Mouse (Mus musculus): ENCODE measurements around the gene Oxnad1. TPM values are rescaled to one million over a fixed set of nuclear protein-coding genes. Genes with fewer than 3 reads are reported as not detected.
A peak's percentile ranks its signal among the peaks of the same experiment; 100 is the strongest.

Gene Oxnad1
- polyA plus RNA-seq, 1 experiment from 2014 or later: 27.2 TPM

DNA sequence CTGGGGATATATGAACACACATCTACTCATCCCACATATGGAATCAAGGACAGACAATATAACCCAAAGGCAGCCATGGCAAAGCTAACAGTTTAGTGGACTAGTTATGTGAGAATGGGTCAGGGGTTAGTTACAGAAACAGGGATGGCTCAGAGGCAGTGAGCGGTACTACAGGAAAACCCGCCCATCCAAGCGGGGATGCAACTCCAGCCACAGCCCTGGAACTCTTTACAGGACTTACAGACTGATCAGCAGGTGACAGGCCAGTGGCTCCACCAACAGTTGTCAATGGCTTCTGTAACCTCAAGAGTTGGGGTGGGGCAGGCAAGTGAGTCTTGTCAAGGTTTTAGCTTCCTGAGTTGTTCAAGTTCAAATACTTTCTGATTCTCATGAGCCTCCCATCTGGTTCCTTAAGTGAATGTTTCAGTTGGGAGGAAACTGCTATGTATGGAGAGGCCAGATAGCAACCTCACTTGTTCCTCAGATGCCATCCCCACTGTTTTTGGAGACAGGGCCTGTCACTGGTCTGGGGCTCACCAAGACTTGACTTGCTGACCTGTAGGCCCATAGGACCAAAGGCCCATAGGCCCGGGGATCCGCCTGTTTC lies 55.3 kb downstream of the Oxnad1 start:
- Histone ChIP-seq H3K4me2 (no peak overlapping the region), H3K27ac (ENCODE audit: low read depth, low read length) (no peak overlapping the region), H3K9ac (ENCODE audit: low read depth, low read length) (no peak overlapping the region), H3K27me3 (replicated peaks; ENCODE audit: control insufficient read depth, insufficient read depth, low read length) (no peaks in the 10 kb centered on the region), H3K36me3 (ENCODE audit: control insufficient read depth, insufficient read depth, low read length) (no peaks in the 10 kb centered on the region), H3K9me3 (ENCODE audit: control insufficient read depth, low read length) (no peaks in the 10 kb centered on the region), H3K4me3 (ENCODE audit: low read depth, low read length) (no peak overlapping the region), H3K4me1 (replicated peaks; ENCODE audit: control insufficient read depth, insufficient read depth, low read length) (peaks cover 13% of the 10 kb centered on the region)
- ATAC-seq (replicated peaks; ENCODE audit: low FRiP score) (peak; percentile 44), DNase-seq (ENCODE audit: low spot score) (no peak)
- 53% methylated on average over 5 of the region's 5 CpGs for WGBS

DNA sequence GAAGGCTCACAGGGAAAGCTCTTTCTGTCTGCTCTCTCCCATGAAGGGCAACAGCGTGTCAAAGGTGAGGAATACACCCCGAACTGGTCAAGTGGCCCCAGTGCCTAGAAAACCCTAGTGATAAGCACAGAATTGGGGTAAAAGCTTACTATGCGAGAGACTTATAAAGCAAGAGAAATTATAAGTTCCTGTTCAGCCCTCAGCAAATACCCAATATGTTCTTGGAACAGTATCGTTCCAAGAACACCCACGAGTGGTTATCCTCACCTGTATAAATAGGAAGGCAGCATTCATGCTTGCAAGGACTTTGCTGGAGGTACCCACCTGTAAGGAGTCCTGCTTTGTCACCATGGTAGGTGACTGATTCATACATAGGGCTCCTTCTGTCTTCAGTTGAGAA lies 56.5 kb downstream of the Oxnad1 start, which contains the start of gene Msmb:
Gene Msmb, plus strand, starts transcription at position 301 of the 400 bp plus-strand sequence.
- no peak within 1 kb of the TSS for H3K27ac ChIP-seq (ENCODE audit: low read depth, low read length)
- H3K9me3 ChIP-seq (ENCODE audit: control insufficient read depth, low read length): no peaks in the 10 kb centered on the region
- H3K4me3 ChIP-seq (ENCODE audit: low read depth, low read length): no peak within 1 kb of the TSS
- ATAC-seq (replicated peaks; ENCODE audit: low FRiP score): no peak
- H3K9ac ChIP-seq (ENCODE audit: low read depth, low read length): no peak within 1 kb of the TSS
- H3K4me1 ChIP-seq (replicated peaks; ENCODE audit: control insufficient read depth, insufficient read depth, low read length): peaks cover 6% of the 10 kb centered on the region
- DNase-seq (ENCODE audit: low spot score): no peak
- H3K4me2 ChIP-seq: no peak within 1 kb of the TSS
- WGBS: 84% methylated on average over 5 of the region's 5 CpGs
- no peaks in the 10 kb centered on the region for H3K36me3 ChIP-seq (ENCODE audit: control insufficient read depth, insufficient read depth, low read length)
- H3K27me3 ChIP-seq (replicated peaks; ENCODE audit: control insufficient read depth, insufficient read depth, low read length): no peaks in the 10 kb centered on the region

GRCm38 (mm10) chr14:32144734-32145133 lies 59.6 kb downstream of the Oxnad1 start:
- Histone ChIP-seq H3K27ac (ENCODE audit: low read depth, low read length) (no peak overlapping the region), H3K9ac (ENCODE audit: low read depth, low read length) (no peak overlapping the region), H3K36me3 (ENCODE audit: control insufficient read depth, insufficient read depth, low read length) (no peaks in the 10 kb centered on the region), H3K4me1 (replicated peaks; ENCODE audit: control insufficient read depth, insufficient read depth, low read length) (peaks cover 6% of the 10 kb centered on the region), H3K4me3 (ENCODE audit: low read depth, low read length) (no peak overlapping the region), H3K27me3 (replicated peaks; ENCODE audit: control insufficient read depth, insufficient read depth, low read length) (no peaks in the 10 kb centered on the region), H3K4me2 (no peak overlapping the region), H3K9me3 (ENCODE audit: control insufficient read depth, low read length) (peaks cover 6% of the 10 kb centered on the region; the same call in 1 of the 2 replicates)
- ATAC-seq (replicated peaks; ENCODE audit: low FRiP score): no peak
- DNase-seq (ENCODE audit: low spot score): no peak

DNA sequence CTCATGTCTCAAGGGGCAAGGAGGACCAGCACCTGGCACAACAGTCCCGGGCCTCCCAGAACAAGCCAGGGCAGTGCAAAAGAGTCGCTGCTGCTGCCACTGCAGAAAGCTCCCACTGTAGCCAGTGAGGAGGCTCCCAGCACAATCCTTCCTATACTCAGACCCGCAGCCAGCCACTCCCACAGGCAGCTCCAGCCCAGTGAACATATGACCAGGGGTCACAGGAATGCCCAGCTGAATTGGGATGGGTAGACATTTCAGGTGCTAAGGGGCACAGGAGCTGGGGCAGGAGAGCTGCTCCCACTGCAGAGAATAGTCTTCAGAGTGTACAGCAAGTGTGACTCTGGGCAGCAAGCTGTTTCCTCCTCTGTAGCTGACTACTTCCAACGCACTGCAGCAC lies 60.2 kb downstream of the Oxnad1 start:
- H3K27ac ChIP-seq (ENCODE audit: low read depth, low read length): peak overlapping the region; percentile 80
- H3K27me3 ChIP-seq (replicated peaks; ENCODE audit: control insufficient read depth, insufficient read depth, low read length): no peaks in the 10 kb centered on the region
- no peaks in the 10 kb centered on the region for H3K36me3 ChIP-seq (ENCODE audit: control insufficient read depth, insufficient read depth, low read length)
- H3K4me1 ChIP-seq (replicated peaks; ENCODE audit: control insufficient read depth, insufficient read depth, low read length): peaks cover 6% of the 10 kb centered on the region
- peak overlapping the region; percentile 60 for H3K4me2 ChIP-seq
- H3K9me3 ChIP-seq (ENCODE audit: control insufficient read depth, low read length): peaks cover 6% of the 10 kb centered on the region; the same call in 1 of the 2 replicates
- WGBS: 58% methylated on average over 4 of the region's 4 CpGs
- peak overlapping the region; percentile 49 for H3K9ac ChIP-seq (ENCODE audit: low read depth, low read length)
- DNase-seq (ENCODE audit: low spot score): no peak
- H3K4me3 ChIP-seq (ENCODE audit: low read depth, low read length): peak overlapping the region; percentile 8; the same call in 1 of the 2 replicates
- ATAC-seq (replicated peaks; ENCODE audit: low FRiP score): 0 out of 2 replicates have a peak, but pooled peaks have one; percentile 21

DNA sequence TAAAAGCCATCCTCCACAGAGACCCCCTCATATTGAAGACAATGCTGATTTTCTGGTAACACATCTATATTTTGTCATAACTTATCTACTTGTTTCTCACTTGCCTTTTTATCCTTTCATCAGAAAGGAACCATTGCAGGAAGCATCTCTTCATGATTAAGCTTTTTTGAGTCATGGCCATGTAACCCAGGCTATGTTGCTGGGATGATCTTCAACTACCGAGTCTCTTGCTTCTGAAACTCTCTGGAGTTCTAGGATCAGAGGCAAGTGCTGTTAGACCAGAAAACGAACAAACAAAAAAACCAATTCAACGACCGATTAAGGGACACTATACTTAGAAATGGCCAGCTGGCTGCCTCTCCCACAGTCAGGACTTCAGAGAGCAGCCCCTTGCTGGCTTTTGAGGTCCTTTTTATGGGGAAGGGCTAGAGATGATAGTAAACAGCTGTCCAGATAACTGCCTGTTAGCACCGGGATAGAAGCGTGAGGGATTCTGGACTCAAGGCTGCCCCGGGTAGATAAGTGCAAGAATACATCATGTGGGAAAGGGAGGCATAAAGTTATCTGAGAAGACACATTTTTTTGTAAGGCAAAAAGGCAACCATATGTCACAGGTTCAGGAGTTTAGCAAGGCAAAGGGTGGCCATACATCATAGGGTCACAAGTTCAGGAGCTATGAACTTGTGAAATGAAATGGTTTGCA lies 60.8 kb downstream of the Oxnad1 start:
- Histone ChIP-seq H3K9ac (ENCODE audit: low read depth, low read length) (peak overlapping the region; percentile 49), H3K4me2 (peak overlapping the region; percentile 60)

GRCm38 (mm10) chr14:32146578-32146977 lies 61.4 kb downstream of the Oxnad1 start:
- no peaks in the 10 kb centered on the region for H3K27me3 ChIP-seq (replicated peaks; ENCODE audit: control insufficient read depth, insufficient read depth, low read length)
- H3K4me3 ChIP-seq (ENCODE audit: low read depth, low read length): no peak overlapping the region
- no peak for DNase-seq (ENCODE audit: low spot score)
- H3K27ac ChIP-seq (ENCODE audit: low read depth, low read length): peak overlapping the region; percentile 80
- H3K4me1 ChIP-seq (replicated peaks; ENCODE audit: control insufficient read depth, insufficient read depth, low read length): peaks cover 6% of the 10 kb centered on the region
- ATAC-seq (replicated peaks; ENCODE audit: low FRiP score): no peak; the same call in 1 of the 2 replicates
- H3K4me2 ChIP-seq: peak overlapping the region; percentile 3; the same call in 1 of the 2 replicates
- no peak overlapping the region for H3K9ac ChIP-seq (ENCODE audit: low read depth, low read length)
- WGBS: 50% methylated on average over 2 of the region's 2 CpGs
- H3K9me3 ChIP-seq (ENCODE audit: control insufficient read depth, low read length): peaks cover 6% of the 10 kb centered on the region; the same call in 1 of the 2 replicates
- no peaks in the 10 kb centered on the region for H3K36me3 ChIP-seq (ENCODE audit: control insufficient read depth, insufficient read depth, low read length)

More for the DNA sequence above, 60.8 kb downstream of the Oxnad1 start:
- 33% methylated on average over 7 of the region's 7 CpGs for WGBS
- H3K9me3 ChIP-seq (ENCODE audit: control insufficient read depth, low read length): peaks cover 6% of the 10 kb centered on the region; the same call in 1 of the 2 replicates
- no peaks in the 10 kb centered on the region for H3K27me3 ChIP-seq (replicated peaks; ENCODE audit: control insufficient read depth, insufficient read depth, low read length)
- H3K4me3 ChIP-seq (ENCODE audit: low read depth, low read length): peak overlapping the region; percentile 8; the same call in 1 of the 2 replicates
- peak; percentile 96 for ATAC-seq (replicated peaks; ENCODE audit: low FRiP score)
- H3K4me1 ChIP-seq (replicated peaks; ENCODE audit: control insufficient read depth, insufficient read depth, low read length): peaks cover 6% of the 10 kb centered on the region
- no peaks in the 10 kb centered on the region for H3K36me3 ChIP-seq (ENCODE audit: control insufficient read depth, insufficient read depth, low read length)
- peak overlapping the region; percentile 80 for H3K27ac ChIP-seq (ENCODE audit: low read depth, low read length)
- no peak for DNase-seq (ENCODE audit: low spot score)

- Histone ChIP-seq H3K27me3 (replicated peaks; ENCODE audit: control insufficient read depth, insufficient read depth, low read length) (no peaks in the 10 kb centered on the region), H3K4me1 (replicated peaks; ENCODE audit: control insufficient read depth, insufficient read depth, low read length) (peaks cover 3% of the 10 kb centered on the region), H3K4me3 (ENCODE audit: low read depth, low read length) (no peak overlapping the region), H3K36me3 (ENCODE audit: control insufficient read depth, insufficient read depth, low read length) (no peaks in the 10 kb centered on the region), H3K9ac (ENCODE audit: low read depth, low read length) (no peak overlapping the region), H3K4me2 (no peak overlapping the region), H3K27ac (ENCODE audit: low read depth, low read length) (no peak overlapping the region), H3K9me3 (ENCODE audit: control insufficient read depth, low read length) (peaks cover 6% of the 10 kb centered on the region; the same call in 1 of the 2 replicates)
- 84% methylated on average over 2 of the region's 2 CpGs for WGBS
- ATAC-seq (replicated peaks; ENCODE audit: low FRiP score) (no peak), DNase-seq (ENCODE audit: low spot score) (no peak)
Measured at GRCm38 (mm10) chr14:32150872-32151271, 65.7 kb downstream of the Oxnad1 start.

DNA sequence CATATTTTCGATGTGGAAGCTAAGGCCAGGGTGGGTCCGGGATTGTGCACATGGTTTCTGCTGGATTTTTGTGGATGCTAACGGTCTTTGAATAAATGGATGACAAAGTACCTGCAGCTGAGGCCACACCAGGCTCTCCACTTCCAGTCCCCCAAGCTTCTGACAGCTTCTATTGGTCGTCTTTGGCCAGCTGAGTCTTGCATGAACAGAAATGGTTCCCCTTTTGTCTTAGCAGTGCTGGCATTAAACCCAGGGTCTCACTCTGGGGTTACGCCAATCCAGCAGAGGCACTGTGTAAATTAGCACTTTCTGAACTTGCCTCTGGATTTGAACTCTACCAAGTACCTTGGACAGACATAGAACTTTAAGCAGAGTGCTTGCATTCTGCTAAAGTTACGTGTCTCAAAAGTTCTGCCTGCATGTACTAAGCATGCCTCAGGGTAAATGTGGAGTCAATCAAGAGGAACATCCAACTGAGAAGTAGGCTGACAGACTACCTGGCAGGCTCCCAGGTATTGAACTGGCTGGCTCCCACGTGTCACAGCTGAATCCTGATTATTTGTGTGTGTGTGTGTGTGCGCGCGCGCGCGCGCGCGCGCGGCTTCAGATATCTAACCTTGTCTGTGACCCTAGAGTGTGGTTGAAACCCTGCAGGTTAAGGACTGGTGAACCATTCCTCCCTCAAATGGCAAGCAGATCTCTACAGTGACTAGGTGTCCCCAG lies 67.2 kb downstream of the Oxnad1 start:
- DNase-seq (ENCODE audit: low spot score) (no peak), ATAC-seq (replicated peaks; ENCODE audit: low FRiP score) (no peak)
- no peak overlapping the region for H3K27ac ChIP-seq (ENCODE audit: low read depth, low read length)
- H3K4me1 ChIP-seq (replicated peaks; ENCODE audit: control insufficient read depth, insufficient read depth, low read length): no peaks in the 10 kb centered on the region
- no peak overlapping the region for H3K4me3 ChIP-seq (ENCODE audit: low read depth, low read length)
- H3K4me2 ChIP-seq: no peak overlapping the region
- H3K9me3 ChIP-seq (ENCODE audit: control insufficient read depth, low read length): peaks cover 6% of the 10 kb centered on the region; the same call in 1 of the 2 replicates
- no peak overlapping the region for H3K9ac ChIP-seq (ENCODE audit: low read depth, low read length)
- WGBS: 89% methylated on average over 18 of the region's 18 CpGs
- H3K36me3 ChIP-seq (ENCODE audit: control insufficient read depth, insufficient read depth, low read length): no peaks in the 10 kb centered on the region
- no peaks in the 10 kb centered on the region for H3K27me3 ChIP-seq (replicated peaks; ENCODE audit: control insufficient read depth, insufficient read depth, low read length)
